Mouse (Mus musculus): ENCODE data around the gene Tmem202.

GRCm38 (mm10) chr9:59517127-59517526 is 22.5 kb downstream of the Tmem202 start:
- TF ChIP-seq TAL1 (IDR thresholded peaks at IDR 0.05; ENCODE audit: low read length) (no peak), GATA1 (IDR thresholded peaks at IDR 0.05; ENCODE audit: low read length) (no peak)
